Mouse (Mus musculus) adrenal gland, postnatal 0 days (tissue): Measurements from ENCODE around the gene Olfr129. TPM values are rescaled to one million over a fixed set of nuclear protein-coding genes. Genes with fewer than 3 reads are reported as not detected.

ENCODE experiments used
- polyA plus RNA-seq: library from polyadenylated mRNA; unstranded; fragments of >200 nt; fragmentation: Nextera tagmentation; extraction: Ambion mirVana; gene quantifications from 2 replicates; pipeline ENCODE4 v1.2.1, GENCODE M21; 2015

Gene Olfr129
- not detected in 2 replicates for polyA plus RNA-seq

DNA sequence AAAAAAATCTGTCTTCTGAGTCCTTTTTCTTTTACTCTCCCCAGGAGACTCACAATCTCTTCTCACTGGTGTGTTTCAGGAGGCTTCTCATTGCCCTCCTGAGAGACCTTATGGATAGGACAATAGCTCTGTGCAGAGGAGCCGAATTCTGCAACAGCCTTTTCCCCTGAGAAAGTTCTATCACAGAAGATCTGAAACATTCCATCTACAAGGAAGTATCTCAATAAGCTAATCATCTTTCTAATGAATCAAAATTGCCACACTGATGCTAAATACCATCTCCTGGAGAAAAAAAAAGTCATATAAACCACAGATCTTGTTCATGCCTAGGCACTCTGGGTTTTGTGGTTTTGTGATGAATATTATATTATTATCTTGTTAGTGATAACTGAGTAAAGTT, at the start of gene Olfr129:
Gene Olfr129, minus strand, starts transcription at position 101 of the 400 bp plus-strand sequence.

DNA sequence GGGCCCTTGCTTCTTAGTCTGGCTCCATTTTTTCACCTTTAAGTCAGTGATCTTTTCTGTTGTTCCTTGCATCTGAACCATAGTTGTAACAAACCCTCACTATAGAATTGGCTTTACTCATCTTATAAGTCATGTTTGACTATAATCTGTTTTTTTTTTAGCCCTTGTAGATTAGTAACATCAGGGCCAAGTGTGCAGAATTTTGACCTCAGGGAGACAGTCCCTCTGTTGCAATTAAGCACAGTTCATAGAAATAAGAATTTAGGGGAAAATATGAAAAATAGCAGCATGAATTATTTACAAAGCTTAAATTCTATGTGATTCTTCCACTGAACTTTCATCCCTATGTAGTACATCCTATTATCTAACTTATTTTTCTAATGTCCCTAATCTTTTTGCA, 28.7 kb upstream of the Olfr129 start, which contains the start of gene Olfr131:
Gene Olfr131, minus strand, starts transcription at position 101 of the 400 bp plus-strand sequence.

DNA sequence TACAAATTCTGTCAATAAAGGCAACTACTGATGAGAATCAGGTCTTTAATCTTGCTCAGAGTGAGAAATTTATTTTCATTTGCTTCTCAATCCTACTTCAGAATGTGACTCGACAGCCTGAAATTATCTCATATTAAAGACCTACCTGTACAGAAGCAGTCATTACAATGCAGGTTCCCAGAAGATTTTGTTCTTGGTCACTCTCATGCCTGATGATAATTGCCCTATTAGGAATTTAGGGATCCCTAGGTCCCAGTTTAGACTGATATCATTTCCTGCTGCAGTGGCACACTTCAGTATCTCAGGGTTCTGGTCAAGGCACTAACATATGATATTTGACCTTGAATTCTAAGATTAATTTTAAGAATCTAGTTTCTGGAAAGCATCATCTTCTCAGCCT, 3.7 kb upstream of the Olfr129 start, which contains the start of gene Olfr130:
Gene Olfr130, plus strand, starts transcription at position 301 of the 400 bp plus-strand sequence.

Other genes with a start within 250 kb of the Olfr129 start
- not detected in 2 replicates for gene Olfr125, start 227.1 kb downstream of the Olfr129 start, polyA plus RNA-seq
- gene Olfr126, start 212.6 kb downstream of the Olfr129 start, polyA plus RNA-seq = not detected in 2 replicates
- gene Olfr127, start 159.6 kb downstream of the Olfr129 start, polyA plus RNA-seq = not detected in 2 replicates
- gene Olfr128, start 139.5 kb downstream of the Olfr129 start, polyA plus RNA-seq = not detected in 2 replicates
- gene Olfr761, start 107.0 kb downstream of the Olfr129 start, polyA plus RNA-seq = not detected in 2 replicates
- not detected in 2 replicates for gene Olfr130, start 3.8 kb upstream of the Olfr129 start, polyA plus RNA-seq
- gene Olfr131, start 28.6 kb upstream of the Olfr129 start, polyA plus RNA-seq = not detected in 2 replicates
- gene Olfr132, start 74.4 kb upstream of the Olfr129 start, polyA plus RNA-seq = not detected in 2 replicates
- not detected in 2 replicates for gene Olfr133, start 85.2 kb upstream of the Olfr129 start, polyA plus RNA-seq
- not detected in 2 replicates for gene Olfr134, start 111.3 kb upstream of the Olfr129 start, polyA plus RNA-seq
- not detected in 2 replicates for gene Olfr135, start 144.3 kb upstream of the Olfr129 start, polyA plus RNA-seq
- gene Olfr138, start 201.0 kb upstream of the Olfr129 start, polyA plus RNA-seq = not detected in 2 replicates
- gene Olfr137, start 247.5 kb upstream of the Olfr129 start, polyA plus RNA-seq = not detected in 2 replicates